Mouse (Mus musculus) midbrain, embryonic 14.5 days (tissue): ENCODE data around the gene Fcer1g. TPM values are rescaled to one million over a fixed set of nuclear protein-coding genes. Genes with fewer than 3 reads are reported as not detected.

Experiments used
- ATAC-seq: fragments of 200-750 bp; cut with Nextera tagmentation; 2 replicates; pipeline ENCODE4 v1.8.0; 2017; ENCODE audit warnings: moderate number of reproducible peaks, moderate library complexity; ENCODE audit not compliant: low FRiP score, low TSS enrichment
- DNase-seq: peaks from one replicate; pipeline ENCODE4 v3.0.0-alpha.2; 2015
- H3K27ac ChIP-seq: fragments of 300-500 bp; sonication (generic); replicated peaks from 2 replicates; pipeline ENCODE4 v1.5.1; 2014; ENCODE audit warnings: mild to moderate bottlenecking, low read depth, low read length, moderate library complexity
- H3K27me3 ChIP-seq: fragments of 300-500 bp; sonication (generic); 2 replicates; pipeline ENCODE4 v1.6.1; 2014; ENCODE audit warnings: low read length, control low read depth, mixed read lengths; ENCODE audit not compliant: control insufficient read depth, insufficient read depth
- H3K36me3 ChIP-seq: fragments of 300-500 bp; sonication (generic); 2 replicates; pipeline ENCODE4 v1.6.1; 2014; ENCODE audit warnings: low read length, control low read depth; ENCODE audit not compliant: control insufficient read depth, insufficient read depth
- H3K4me1 ChIP-seq: fragments of 300-500 bp; sonication (generic); 2 replicates; pipeline ENCODE4 v1.6.1; 2014; ENCODE audit warnings: mild to moderate bottlenecking, antibody characterized with exemption, low read length, control low read depth; ENCODE audit not compliant: control insufficient read depth, insufficient read depth
- H3K4me2 ChIP-seq: fragments of 300-500 bp; sonication (generic); 2 replicates; pipeline ENCODE4 v1.6.1; 2014; ENCODE audit warnings: mild to moderate bottlenecking, low read length, moderate library complexity
- H3K4me3 ChIP-seq: fragments of 300-500 bp; sonication (generic); replicated peaks from 2 replicates; pipeline ENCODE4 v1.5.1; 2014; ENCODE audit warnings: low read depth, low read length
- H3K9ac ChIP-seq: fragments of 300-500 bp; sonication (generic); replicated peaks from 2 replicates; pipeline ENCODE4 v1.6.1; 2014; ENCODE audit warnings: mild to moderate bottlenecking, low read length, moderate library complexity
- H3K9me3 ChIP-seq: fragments of 300-500 bp; sonication (generic); 2 replicates; pipeline ENCODE4 v1.6.1; 2016; ENCODE audit warnings: low read length, control low read depth, mixed read lengths; ENCODE audit not compliant: control insufficient read depth
- WGBS: fragments of 180-500 bp; shearing (Covaris S2); extraction: QIAGEN DNeasy Blood & Tissue Kit; methylation state at CpG from one replicate; pipeline ENCODE4 v1.1.7; 2014; 5-methylcytosine and 5-hydroxymethylcytosine counted together
- polyA plus RNA-seq: library from polyadenylated mRNA; unstranded; fragments of >200 nt; fragmentation: Nextera tagmentation; extraction: Ambion mirVana; gene quantifications from 2 replicates; pipeline ENCODE4 v1.2.1, GENCODE M21; 2014

Fcer1g gene
- polyA plus RNA-seq, 1 experiment from 2014 or later = 28.4 TPM

DNA sequence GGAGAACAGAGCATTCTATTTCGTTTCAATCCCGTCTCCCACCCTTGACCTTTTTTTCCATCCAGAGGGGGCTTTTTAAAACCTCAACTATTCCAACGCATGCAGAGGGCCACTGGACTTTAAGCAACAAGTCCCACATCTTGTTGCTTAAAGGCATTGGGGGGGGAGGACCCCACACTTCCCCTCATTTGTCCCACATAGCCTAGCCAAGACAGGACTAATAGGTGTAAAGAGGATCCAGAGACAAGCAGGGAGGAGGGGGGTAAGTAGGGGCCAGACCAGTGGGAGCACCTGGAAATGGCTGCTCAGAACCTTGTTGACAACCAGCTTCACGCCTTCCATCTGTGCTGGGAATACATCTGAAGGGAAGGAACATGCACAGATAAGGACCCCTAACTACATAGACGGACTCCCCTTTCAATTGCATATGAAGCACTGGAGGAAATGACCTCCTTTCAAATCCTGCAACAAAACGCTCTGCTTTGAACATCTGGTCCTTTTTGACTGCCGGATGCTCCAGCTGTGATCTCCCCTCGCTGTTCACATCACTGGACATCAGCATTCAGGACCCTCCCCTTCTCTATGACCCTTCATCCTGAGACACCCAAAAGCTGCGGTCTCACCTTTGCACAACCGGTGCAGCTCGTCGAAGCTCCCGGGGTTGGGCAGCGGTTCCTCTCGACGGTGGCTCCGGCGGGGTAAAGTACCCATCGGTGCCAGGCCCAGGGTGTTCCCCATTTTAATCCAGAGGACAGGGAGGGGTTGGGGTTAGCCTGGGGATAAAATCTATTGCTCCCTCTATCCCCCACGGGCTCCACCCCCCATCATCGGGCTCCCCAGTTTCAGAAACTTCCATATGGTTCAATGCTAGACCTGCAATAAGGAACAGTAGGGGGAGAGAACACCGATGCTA, 12.6 kb downstream of the Fcer1g start:
- ATAC-seq (no peak), DNase-seq (no peak)
- 6% methylated on average over 22 of the region's 22 CpGs for WGBS
- Histone ChIP-seq H3K4me2 (peak overlapping the region; percentile 86), H3K9me3 (no peaks in the 10 kb centered on the region), H3K9ac (peak overlapping the region; percentile 63), H3K27ac (peak overlapping the region; percentile 72; the same call in 1 of the 2 replicates), H3K4me3 (peak overlapping the region; percentile 66), H3K4me1 (peaks cover 13% of the 10 kb centered on the region), H3K27me3 (no peaks in the 10 kb centered on the region), H3K36me3 (peaks cover 13% of the 10 kb centered on the region)

DNA sequence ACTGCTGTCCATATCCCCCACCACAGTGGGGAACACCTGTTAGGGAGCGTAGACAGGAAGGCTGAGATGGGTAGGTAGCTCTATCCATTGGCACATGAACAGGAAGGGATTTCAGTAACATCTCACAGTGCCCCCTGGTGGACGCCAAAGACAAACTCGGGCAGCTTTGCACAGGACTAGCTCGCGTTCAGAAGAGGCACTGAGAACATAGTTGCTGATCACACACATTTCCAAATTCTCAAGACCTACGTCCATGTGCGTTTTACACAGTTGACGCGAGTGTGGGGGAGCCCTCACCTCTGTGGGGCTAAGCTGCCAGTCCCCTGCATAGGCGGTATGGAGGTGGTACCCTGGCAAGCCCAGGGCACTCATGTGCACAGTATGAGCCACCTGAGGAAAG, 13.3 kb downstream of the Fcer1g start:
- no peaks in the 10 kb centered on the region for H3K9me3 ChIP-seq
- H3K9ac ChIP-seq = no peak overlapping the region
- peak overlapping the region; percentile 66; the same call in 1 of the 2 replicates for H3K4me3 ChIP-seq
- peaks cover 13% of the 10 kb centered on the region for H3K4me1 ChIP-seq
- peaks cover 13% of the 10 kb centered on the region for H3K36me3 ChIP-seq
- DNase-seq = peak; percentile 94
- ATAC-seq = peak; percentile 32
- WGBS = 4% methylated on average over 10 of the region's 10 CpGs
- peak overlapping the region; percentile 86 for H3K4me2 ChIP-seq
- H3K27me3 ChIP-seq = no peaks in the 10 kb centered on the region
- H3K27ac ChIP-seq = no peak overlapping the region

DNA sequence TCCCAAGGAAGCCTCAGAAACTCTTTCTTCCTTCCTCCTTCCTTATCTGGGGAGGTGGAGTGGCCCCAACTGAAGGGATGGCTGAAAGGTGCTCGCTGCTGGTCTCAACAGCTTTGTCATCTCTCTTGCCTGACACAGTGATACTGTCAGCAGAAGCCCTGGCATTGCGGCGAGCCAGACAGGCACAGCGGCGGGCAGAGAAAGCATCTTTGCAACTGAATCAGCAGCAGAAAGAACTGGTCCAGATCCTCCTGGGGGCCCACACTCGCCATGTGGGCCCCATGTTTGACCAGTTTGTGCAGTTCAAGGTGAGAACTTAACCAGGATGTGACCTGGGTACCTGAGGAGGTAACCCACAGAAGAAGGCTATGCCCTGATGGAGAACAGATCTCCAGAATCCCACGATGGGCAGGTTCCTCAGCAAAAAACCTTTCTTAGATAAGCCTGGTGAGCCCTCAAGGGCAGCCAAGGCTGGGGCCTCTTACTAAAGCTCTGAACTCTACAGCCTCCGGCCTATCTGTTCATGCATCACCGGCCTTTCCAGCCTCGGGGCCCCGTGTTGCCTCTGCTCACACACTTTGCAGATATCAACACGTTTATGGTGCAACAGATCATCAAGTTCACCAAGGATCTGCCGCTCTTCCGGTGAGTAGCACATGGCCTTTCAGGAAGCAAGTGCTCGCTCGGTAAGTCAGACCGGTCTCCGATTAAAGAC, 17.8 kb downstream of the Fcer1g start:
- peaks cover 9% of the 10 kb centered on the region for H3K4me1 ChIP-seq
- no peak overlapping the region for H3K9ac ChIP-seq
- 92% methylated on average over 18 of the region's 18 CpGs for WGBS
- H3K27ac ChIP-seq = no peak overlapping the region
- H3K4me2 ChIP-seq = no peak overlapping the region
- peaks cover 13% of the 10 kb centered on the region for H3K36me3 ChIP-seq
- DNase-seq (no peak), ATAC-seq (no peak)
- no peak overlapping the region for H3K4me3 ChIP-seq
- H3K9me3 ChIP-seq = no peaks in the 10 kb centered on the region
- no peaks in the 10 kb centered on the region for H3K27me3 ChIP-seq

- Histone ChIP-seq H3K9ac (no peak within 1 kb of the TSS), H3K27ac (no peak within 1 kb of the TSS), H3K4me2 (no peak within 1 kb of the TSS), H3K27me3 (no peaks in the 10 kb centered on the region), H3K4me1 (no peaks in the 10 kb centered on the region), H3K9me3 (no peaks in the 10 kb centered on the region), H3K4me3 (no peak within 1 kb of the TSS), H3K36me3 (peaks cover 8% of the 10 kb centered on the region; the same call in 1 of the 2 replicates)
- ATAC-seq = no peak
- DNase-seq = no peak
- 68% methylated on average over 10 of the region's 10 CpGs for WGBS
Observed at GRCm38 (mm10) chr1:171213801-171214496, 20.2 kb downstream of the Fcer1g start, which contains the start of gene Nr1i3. Nr1i3 (plus strand) TSS chr1:171213970.

DNA sequence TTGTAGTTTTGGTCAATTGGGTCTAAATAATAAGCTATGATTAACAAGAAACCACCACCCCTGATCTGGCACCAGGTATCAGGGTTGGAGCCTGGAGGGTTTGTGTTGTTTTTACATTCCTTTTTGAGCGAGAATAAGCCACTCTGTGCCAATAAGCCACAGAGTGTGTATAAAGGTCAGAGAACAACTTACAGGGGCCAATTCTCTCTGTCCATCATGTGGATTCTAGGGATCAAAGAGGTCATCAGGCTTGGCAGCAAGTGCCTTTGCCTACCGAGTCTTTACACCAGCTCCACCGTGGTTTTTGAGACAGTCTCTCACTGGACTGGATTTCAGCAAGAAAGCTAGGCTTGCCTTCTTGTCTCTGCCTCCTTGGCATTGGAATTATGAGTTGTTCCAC, 21.3 kb downstream of the Fcer1g start:
- H3K4me1 ChIP-seq = no peaks in the 10 kb centered on the region
- no peak overlapping the region for H3K9ac ChIP-seq
- no peaks in the 10 kb centered on the region for H3K27me3 ChIP-seq
- DNase-seq (no peak), ATAC-seq (no peak)
- H3K4me2 ChIP-seq = no peak overlapping the region
- no peak overlapping the region for H3K4me3 ChIP-seq
- no peaks in the 10 kb centered on the region for H3K9me3 ChIP-seq
- WGBS = 49% methylated on average over 3 of the region's 3 CpGs
- no peaks in the 10 kb centered on the region for H3K36me3 ChIP-seq
- no peak overlapping the region for H3K27ac ChIP-seq

GRCm38 (mm10) chr1:171209409-171209808, 24.8 kb downstream of the Fcer1g start:
- no peaks in the 10 kb centered on the region for H3K4me1 ChIP-seq
- no peaks in the 10 kb centered on the region for H3K9me3 ChIP-seq
- no peak overlapping the region for H3K4me3 ChIP-seq
- no peak overlapping the region for H3K9ac ChIP-seq
- no peak overlapping the region for H3K27ac ChIP-seq
- H3K4me2 ChIP-seq = no peak overlapping the region
- ATAC-seq (no peak), DNase-seq (no peak)
- H3K36me3 ChIP-seq = no peaks in the 10 kb centered on the region
- WGBS = 24% methylated on average over 4 of the region's 4 CpGs
- H3K27me3 ChIP-seq = no peaks in the 10 kb centered on the region

DNA sequence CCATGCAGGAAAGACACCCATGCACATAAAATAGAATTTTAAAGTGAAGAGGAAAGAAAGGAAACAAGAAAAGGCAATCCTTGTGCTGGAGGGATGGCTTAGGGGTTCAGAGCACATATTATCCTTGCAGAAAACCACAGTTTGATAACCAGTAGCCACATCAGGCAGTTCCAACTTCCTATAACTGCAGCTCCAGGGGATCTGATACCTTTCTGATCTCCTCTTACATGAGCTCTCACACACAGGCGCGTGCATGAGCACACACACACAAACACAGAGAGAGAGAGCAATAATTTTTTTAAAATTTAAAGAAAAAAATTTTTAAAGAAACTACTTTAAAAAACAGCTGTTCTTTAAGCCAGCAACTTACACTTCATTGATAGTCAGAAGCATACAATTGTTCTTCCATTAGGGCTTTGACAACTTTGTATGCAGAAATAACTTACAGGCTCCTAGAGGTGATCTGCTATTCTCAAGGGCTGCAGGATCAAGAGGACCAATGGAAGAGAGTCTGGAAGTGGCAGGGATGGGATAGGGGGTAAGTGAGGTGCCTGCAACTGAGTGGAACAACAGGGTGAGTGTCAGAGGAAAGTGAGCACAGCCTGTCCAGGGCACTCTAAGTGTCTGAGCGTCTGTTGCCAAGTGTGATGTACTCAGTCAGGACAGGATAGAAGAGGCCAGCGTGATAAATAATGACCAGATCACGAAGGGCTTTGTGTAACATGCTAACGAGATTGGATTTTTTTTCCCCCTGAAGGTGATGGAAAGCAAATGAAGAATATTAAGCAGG, 28.3 kb downstream of the Fcer1g start:
- H3K4me2 ChIP-seq = no peak overlapping the region
- ATAC-seq (no peak), DNase-seq (peak; percentile 2)
- no peaks in the 10 kb centered on the region for H3K4me1 ChIP-seq
- no peaks in the 10 kb centered on the region for H3K27me3 ChIP-seq
- no peak overlapping the region for H3K27ac ChIP-seq
- H3K9ac ChIP-seq = no peak overlapping the region
- no peak overlapping the region for H3K4me3 ChIP-seq
- no peaks in the 10 kb centered on the region for H3K9me3 ChIP-seq
- no peaks in the 10 kb centered on the region for H3K36me3 ChIP-seq
- 52% methylated on average over 6 of the region's 6 CpGs for WGBS

DNA sequence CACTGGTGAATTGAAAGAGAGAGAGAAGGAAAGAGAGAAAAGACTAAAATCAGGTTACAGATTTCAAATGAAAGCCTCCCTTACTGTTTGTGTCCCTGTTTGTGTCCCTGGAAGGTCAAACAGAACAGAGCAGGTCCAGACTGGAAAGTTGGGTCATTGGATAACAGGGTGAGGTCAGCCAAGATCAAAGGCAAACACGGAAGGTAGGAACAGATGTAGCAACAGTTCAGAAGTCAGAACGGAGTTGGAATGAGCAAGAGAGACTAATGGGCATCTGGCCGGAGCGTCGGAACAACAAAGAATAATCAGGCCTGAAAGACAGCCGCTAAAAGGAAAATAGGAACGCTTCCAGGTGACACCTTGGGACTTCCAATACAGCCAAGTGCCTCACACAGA, 29.9 kb downstream of the Fcer1g start:
- no peak for ATAC-seq
- no peaks in the 10 kb centered on the region for H3K27me3 ChIP-seq
- no peak overlapping the region for H3K9ac ChIP-seq

More for the DNA sequence above, 29.9 kb downstream of the Fcer1g start:
- H3K36me3 ChIP-seq = no peaks in the 10 kb centered on the region
- WGBS = 72% methylated on average over 7 of the region's 7 CpGs
- H3K4me3 ChIP-seq = no peak overlapping the region
- no peak overlapping the region for H3K4me2 ChIP-seq
- H3K9me3 ChIP-seq = no peaks in the 10 kb centered on the region
- no peak for DNase-seq
- H3K27ac ChIP-seq = no peak overlapping the region
- no peaks in the 10 kb centered on the region for H3K4me1 ChIP-seq
